12 mouse cellular contexts compared by ENCODE assay signal in genomic region chr2:38987371-38987770, GRCm38 (mm10). TPM values are rescaled to one million over a fixed set of nuclear protein-coding genes. Genes with fewer than 3 reads are reported as not detected.
DNase-seq lines count a peak whose midpoint lies in the region; ATAC-seq and TF ChIP-seq lines count a peak whose summit lies in the region.
"Had no signal": no experiment of that assay in that cellular context is flagged by ENCODE, and none has a peak within 500 bp of the region (broad histone marks: within the 10 kb centered on the region; RNA-seq: fewer than 3 reads in every experiment).

No protein-coding gene starts in this region.

- no peaks in the 10 kb centered on the region for H3K27me3 ChIP-seq in hindbrain, postnatal 0 days (ENCODE audit: insufficient read depth, low read length)
- no peaks in the 10 kb centered on the region for H3K27me3 ChIP-seq in hindbrain, embryonic 13.5 days
- no peaks in the 10 kb centered on the region for H3K27me3 ChIP-seq in ES-Bruce4 (ENCODE audit: control insufficient read depth, insufficient read depth, low read length, poor library complexity, severe bottlenecking)
- no peaks in the 10 kb centered on the region for H3K27me3 ChIP-seq in limb, embryonic 10.5 days (ENCODE audit: low read depth, poor library complexity, severe bottlenecking)
- H3K27me3 ChIP-seq: midbrain, embryonic 15.5 days had no signal

- H3K4me3 ChIP-seq in hindbrain, postnatal 0 days (ENCODE audit: low read length) = no peak overlapping the region
- no peak overlapping the region for H3K4me3 ChIP-seq in hindbrain, embryonic 13.5 days
- H3K4me3 ChIP-seq in ES-Bruce4 (ENCODE audit: low read depth, low read length) = no peak overlapping the region
- no peak overlapping the region for H3K4me3 ChIP-seq in limb, embryonic 10.5 days
- H3K4me3 ChIP-seq: heart, embryonic 10.5 days; midbrain, embryonic 15.5 days had no signal

- TF ChIP-seq CTCF in hindbrain, postnatal 0 days (IDR thresholded peaks at IDR 0.05; ENCODE audit: low read depth) = no peak
- no peak for TF ChIP-seq CTCF in ES-Bruce4 (IDR thresholded peaks at IDR 0.05; ENCODE audit: low read depth, low read length)

- no peak for TF ChIP-seq POLR2A in ES-Bruce4 (IDR thresholded peaks at IDR 0.05; ENCODE audit: insufficient read depth, low read length)

- no peaks in the 10 kb centered on the region for H3K4me1 ChIP-seq in hindbrain, postnatal 0 days (ENCODE audit: insufficient read depth, low read length)
- 0 out of 2 replicates have a peak, but pooled peaks cover under 1% of the 10 kb centered on the region for H3K4me1 ChIP-seq in hindbrain, embryonic 13.5 days (replicated peaks)
- peaks cover 6% of the 10 kb centered on the region for H3K4me1 ChIP-seq in ES-Bruce4 (ENCODE audit: control insufficient read depth, insufficient read depth, low read length)
- H3K4me1 ChIP-seq in limb, embryonic 10.5 days = no peaks in the 10 kb centered on the region
- H3K4me1 ChIP-seq: heart, embryonic 10.5 days; midbrain, embryonic 15.5 days had no signal

- H3K36me3 ChIP-seq in hindbrain, postnatal 0 days (ENCODE audit: insufficient read depth, low read length) = no peaks in the 10 kb centered on the region
- H3K36me3 ChIP-seq in hindbrain, embryonic 13.5 days = no peaks in the 10 kb centered on the region
- no peaks in the 10 kb centered on the region for H3K36me3 ChIP-seq in ES-Bruce4 (ENCODE audit: control insufficient read depth, insufficient read depth, low read length, poor library complexity, severe bottlenecking)
- no peaks in the 10 kb centered on the region for H3K36me3 ChIP-seq in limb, embryonic 10.5 days
- H3K36me3 ChIP-seq: heart, embryonic 10.5 days; midbrain, embryonic 15.5 days had no signal

- H3K27ac ChIP-seq in hindbrain, postnatal 0 days = no peak overlapping the region
- no peak overlapping the region for H3K27ac ChIP-seq in hindbrain, embryonic 13.5 days
- peak overlapping the region; percentile 20; the same call in 1 of the 2 replicates for H3K27ac ChIP-seq in ES-Bruce4 (ENCODE audit: insufficient read depth, low read length)
- H3K27ac ChIP-seq in limb, embryonic 10.5 days = peak overlapping the region; percentile 44; the same call in 1 of the 2 replicates
- H3K27ac ChIP-seq: heart, embryonic 10.5 days; midbrain, embryonic 15.5 days had no signal

- no peak overlapping the region for H3K4me2 ChIP-seq in hindbrain, postnatal 0 days (ENCODE audit: low read depth, low read length)
- no peak overlapping the region for H3K4me2 ChIP-seq in hindbrain, embryonic 13.5 days
- H3K4me2 ChIP-seq: midbrain, embryonic 15.5 days had no signal

- no peak overlapping the region for H3K9ac ChIP-seq in hindbrain, postnatal 0 days (replicated peaks; ENCODE audit: low read length)
- no peak overlapping the region for H3K9ac ChIP-seq in hindbrain, embryonic 13.5 days
- no peak overlapping the region for H3K9ac ChIP-seq in ES-Bruce4 (ENCODE audit: low read depth, poor library complexity, severe bottlenecking)
- H3K9ac ChIP-seq: midbrain, embryonic 15.5 days had no signal

- no peak for TF ChIP-seq EP300 in ES-Bruce4 (IDR thresholded peaks at IDR 0.05; ENCODE audit: insufficient read depth, low read depth, low read length)

- ATAC-seq in hindbrain, postnatal 0 days = peak; percentile 53; the same call in 1 of the 2 replicates
- no peak for ATAC-seq in hindbrain, embryonic 13.5 days (ENCODE audit: low FRiP score)
- ATAC-seq in CD4-positive, CD25-positive, alpha-beta regulatory T cell, adult 4 months = no peak
- ATAC-seq: midbrain, embryonic 15.5 days had no signal

- no peak for DNase-seq in hindbrain, postnatal 0 days (ENCODE audit: low spot score)
- DNase-seq in 3134 (ENCODE audit: extremely low read depth, insufficient read length, low spot score) = peak; percentile 86
- DNase-seq in limb, embryonic 10.5 days (ENCODE audit: low spot score) = no peak
- no peak for DNase-seq in heart, postnatal 4 days
- DNase-seq in adrenal gland, postnatal 36 days = no peak
- DNase-seq: cerebellum, postnatal 25 days; lung, adult 2 months had no signal

- 53% methylated on average over 1 of the region's 1 CpGs for WGBS in hindbrain, postnatal 0 days
- 66% methylated on average over 1 of the region's 1 CpGs for WGBS in hindbrain, embryonic 13.5 days
- WGBS in limb, embryonic 10.5 days = 66% methylated on average over 1 of the region's 1 CpGs

- no peaks in the 10 kb centered on the region for H3K9me3 ChIP-seq in hindbrain, postnatal 0 days (ENCODE audit: low read length)
- no peaks in the 10 kb centered on the region for H3K9me3 ChIP-seq in hindbrain, embryonic 13.5 days
- H3K9me3 ChIP-seq in ES-Bruce4 (replicated peaks; ENCODE audit: control insufficient read depth, insufficient read depth, low read length, poor library complexity, severe bottlenecking) = no peaks in the 10 kb centered on the region
- 0 out of 2 replicates have a peak, but pooled peaks cover 4% of the 10 kb centered on the region for H3K9me3 ChIP-seq in limb, embryonic 10.5 days (replicated peaks)
- H3K9me3 ChIP-seq: midbrain, embryonic 15.5 days had no signal

RNA-seq across cellular contexts. Expression of gene Wdr38, which starts 9.9 kb away (rescaled TPM):
- 0.93 and 1.2 TPM in 2 replicates for total RNA-seq in hindbrain, postnatal 0 days (2014; rRNA removed)
- polyA plus RNA-seq in hindbrain, postnatal 0 days (2015; fragmentation: Nextera tagmentation; extraction: Ambion mirVana) = 0.66 and 0.73 TPM in 2 replicates
- 1.8 and 1.9 TPM in 2 replicates for polyA plus RNA-seq in hindbrain, embryonic 13.5 days (2015; fragmentation: Nextera tagmentation; extraction: Ambion mirVana)
- 0.67 and 1.1 TPM in 2 replicates for polyA plus RNA-seq in ES-Bruce4 (2011; ENCODE audit: insufficient read depth, insufficient read length, low read depth, missing spikeins)
- polyA plus RNA-seq in limb, embryonic 10.5 days (2016; fragmentation: Nextera tagmentation; extraction: Ambion mirVana) = 1.3 and 1.6 TPM in 2 replicates
- polyA plus RNA-seq in CD4-positive, CD25-positive, alpha-beta regulatory T cell, adult 4 months (2017; shearing (Covaris generic)) = 1 to 10 TPM in 1 of 2 experiments, under 1 TPM in 1; 0.81 to 1.0 TPM
- total RNA-seq in heart, postnatal 4 days (2021) = under 1 TPM; 0.11 to 0.17 TPM
- total RNA-seq in adrenal gland, postnatal 36 days (2021) = under 1 TPM; 0.33 to 0.46 TPM

RNA-seq across cellular contexts. Expression of gene Arpc5l, which starts 17.8 kb away (rescaled TPM):
- 45.5 and 63.8 TPM in 2 replicates for total RNA-seq in hindbrain, postnatal 0 days (2014; rRNA removed)
- polyA plus RNA-seq in hindbrain, postnatal 0 days (2015; fragmentation: Nextera tagmentation; extraction: Ambion mirVana) = 176 and 181 TPM in 2 replicates
- 135 TPM in 2 replicates for polyA plus RNA-seq in hindbrain, embryonic 13.5 days (2015; fragmentation: Nextera tagmentation; extraction: Ambion mirVana)
- 49.7 and 55.2 TPM in 2 replicates for polyA plus RNA-seq in ES-Bruce4 (2011; ENCODE audit: insufficient read depth, insufficient read length, low read depth, missing spikeins)
- polyA plus RNA-seq in limb, embryonic 10.5 days (2016; fragmentation: Nextera tagmentation; extraction: Ambion mirVana) = 116 and 129 TPM in 2 replicates
- polyA plus RNA-seq in CD4-positive, CD25-positive, alpha-beta regulatory T cell, adult 4 months (2017; shearing (Covaris generic)) = 100 to 1,000 TPM; 101 to 124 TPM
- 10 to 100 TPM; 51.9 to 55.6 TPM for total RNA-seq in heart, postnatal 4 days (2021)
- total RNA-seq in adrenal gland, postnatal 36 days (2021) = 10 to 100 TPM; 79.8 TPM

RNA-seq across cellular contexts. Expression of gene Rpl35, which starts 18.1 kb away (rescaled TPM):
- total RNA-seq in hindbrain, postnatal 0 days (2014; rRNA removed) = 41.1 and 46.1 TPM in 2 replicates
- 600 and 645 TPM in 2 replicates for polyA plus RNA-seq in hindbrain, postnatal 0 days (2015; fragmentation: Nextera tagmentation; extraction: Ambion mirVana)
- polyA plus RNA-seq in hindbrain, embryonic 13.5 days (2015; fragmentation: Nextera tagmentation; extraction: Ambion mirVana) = 721 and 760 TPM in 2 replicates
- polyA plus RNA-seq in ES-Bruce4 (2011; ENCODE audit: insufficient read depth, insufficient read length, low read depth, missing spikeins) = 289 and 317 TPM in 2 replicates
- 939 and 1,103 TPM in 2 replicates for polyA plus RNA-seq in limb, embryonic 10.5 days (2016; fragmentation: Nextera tagmentation; extraction: Ambion mirVana)
- 1,000 to 10,000 TPM; 1,861 to 2,080 TPM for polyA plus RNA-seq in CD4-positive, CD25-positive, alpha-beta regulatory T cell, adult 4 months (2017; shearing (Covaris generic))
- 100 to 1,000 TPM; 455 to 469 TPM for total RNA-seq in heart, postnatal 4 days (2021)
- total RNA-seq in adrenal gland, postnatal 36 days (2021) = 100 to 1,000 TPM; 461 to 462 TPM

RNA-seq across cellular contexts. Expression of gene Olfml2a, which starts 55.6 kb away (rescaled TPM):
- total RNA-seq in hindbrain, postnatal 0 days (2014; rRNA removed) = 7.5 and 8.8 TPM in 2 replicates
- 2.7 and 3.3 TPM in 2 replicates for polyA plus RNA-seq in hindbrain, postnatal 0 days (2015; fragmentation: Nextera tagmentation; extraction: Ambion mirVana)
- polyA plus RNA-seq in hindbrain, embryonic 13.5 days (2015; fragmentation: Nextera tagmentation; extraction: Ambion mirVana) = 5.0 and 5.4 TPM in 2 replicates
- polyA plus RNA-seq in ES-Bruce4 (2011; ENCODE audit: insufficient read depth, insufficient read length, low read depth, missing spikeins) = 1.8 and 2.5 TPM in 2 replicates
- polyA plus RNA-seq in limb, embryonic 10.5 days (2016; fragmentation: Nextera tagmentation; extraction: Ambion mirVana) = 1.6 and 2.7 TPM in 2 replicates
- polyA plus RNA-seq in CD4-positive, CD25-positive, alpha-beta regulatory T cell, adult 4 months (2017; shearing (Covaris generic)) = not detected
- 10 to 100 TPM; 18.3 to 18.5 TPM for total RNA-seq in heart, postnatal 4 days (2021)
- total RNA-seq in adrenal gland, postnatal 36 days (2021) = 10 to 100 TPM in 1 of 2 experiments, 1 to 10 TPM in 1; 9.1 to 13.0 TPM

RNA-seq across cellular contexts. Expression of gene Nr6a1, which starts 59.9 kb away (rescaled TPM):
- 9.0 and 11.1 TPM in 2 replicates for total RNA-seq in hindbrain, postnatal 0 days (2014; rRNA removed)
- 1.6 and 1.8 TPM in 2 replicates for polyA plus RNA-seq in hindbrain, postnatal 0 days (2015; fragmentation: Nextera tagmentation; extraction: Ambion mirVana)
- polyA plus RNA-seq in hindbrain, embryonic 13.5 days (2015; fragmentation: Nextera tagmentation; extraction: Ambion mirVana) = 2.4 and 3.1 TPM in 2 replicates
- polyA plus RNA-seq in ES-Bruce4 (2011; ENCODE audit: insufficient read depth, insufficient read length, low read depth, missing spikeins) = 110 and 111 TPM in 2 replicates
- 1.9 and 4.8 TPM in 2 replicates for polyA plus RNA-seq in limb, embryonic 10.5 days (2016; fragmentation: Nextera tagmentation; extraction: Ambion mirVana)
- polyA plus RNA-seq in CD4-positive, CD25-positive, alpha-beta regulatory T cell, adult 4 months (2017; shearing (Covaris generic)) = under 1 TPM; 0.57 to 0.90 TPM
- total RNA-seq in heart, postnatal 4 days (2021) = 1 to 10 TPM; 2.1 to 2.6 TPM
- total RNA-seq in adrenal gland, postnatal 36 days (2021) = 1 to 10 TPM; 7.1 to 8.2 TPM

Comparison
In these comparisons a context has a peak if more than half of its experiments do, and no peak if none do; other contexts are left out.
1. H3K27ac ChIP-seq: peak in ES-Bruce4 (single experiment) and limb, embryonic 10.5 days (single experiment); none in hindbrain, postnatal 0 days (single experiment) and hindbrain, embryonic 13.5 days (single experiment).